Mouse (Mus musculus) CH12.LX (cell line): Measurements from ENCODE around the gene Clk1. TPM values are rescaled to one million over a fixed set of nuclear protein-coding genes. Genes with fewer than 3 reads are reported as not detected.

Experiments
- DNase-seq: peaks from one replicate; pipeline ENCODE4 v3.0.0-alpha.2; 2013; ENCODE audit errors: extremely low read depth
- H3K27ac ChIP-seq: 2 replicates; pipeline ENCODE4 v1.5.1; 2012; ENCODE audit warnings: low read depth, mild to moderate bottlenecking, control low read depth, moderate library complexity; ENCODE audit not compliant: insufficient read depth
- H3K27me3 ChIP-seq: replicated peaks from 2 replicates; pipeline ENCODE3; 2012; ENCODE audit warnings: inconsistent platforms
- H3K36me3 ChIP-seq, 2 experiments: replicated peaks in 1 of 2; 2 replicates each; pipeline versions ENCODE3 to v1.6.1; 2012; ENCODE audit warnings: inconsistent platforms in 1 of 2, low read length in 1 of 2, mild to moderate bottlenecking in 1 of 2, mixed read lengths in 1 of 2, moderate library complexity in 1 of 2; ENCODE audit not compliant: control insufficient read depth in 1 of 2, insufficient read depth in 1 of 2
- H3K4me1 ChIP-seq, 2 experiments: 2 replicates each; pipeline ENCODE4 v1.6.1; 2012; ENCODE audit warnings: inconsistent platforms in 1 of 2, moderate library complexity in 1 of 2; ENCODE audit not compliant: insufficient read depth in 2 of 2, control insufficient read depth in 1 of 2
- H3K4me2 ChIP-seq: 2 replicates; pipeline ENCODE4 v1.6.1; 2012; ENCODE audit warnings: low read depth, mild to moderate bottlenecking, control low read depth; ENCODE audit not compliant: poor library complexity, insufficient read depth, severe bottlenecking
- H3K4me3 ChIP-seq, 3 experiments: fragments of 150-350 bp in 1 of 3; sonication (generic) in 1 of 3; replicated peaks in 1 of 3; 2 replicates each; pipeline versions ENCODE3 to v1.5.1; 2011 to 2012; ENCODE audit warnings: low read depth in 2 of 3, low read length in 2 of 3, mild to moderate bottlenecking in 2 of 3, moderate library complexity in 2 of 3, control low read depth in 1 of 3, improper control_type of control experiment in 1 of 3, inconsistent platforms in 1 of 3, mixed read lengths in 1 of 3; ENCODE audit not compliant: poor library complexity in 1 of 3
- H3K79me2 ChIP-seq: replicated peaks from 2 replicates; pipeline ENCODE4 v1.6.1; 2012; ENCODE audit warnings: mild to moderate bottlenecking, moderate library complexity; ENCODE audit not compliant: control insufficient read depth, poor library complexity, insufficient read depth, severe bottlenecking; ENCODE audit errors: extremely low read depth
- H3K9ac ChIP-seq: 2 replicates; pipeline ENCODE4 v1.6.1; 2012; ENCODE audit warnings: low read depth, mild to moderate bottlenecking, control low read depth, moderate library complexity; ENCODE audit not compliant: insufficient read depth
- H3K9me3 ChIP-seq: replicated peaks from 2 replicates; pipeline ENCODE3; 2012; ENCODE audit warnings: low read length, inconsistent platforms, mixed read lengths
- BHLHE40 ChIP-seq: IDR thresholded peaks from 2 replicates; pipeline ENCODE4 v1.6.1; 2011; ENCODE audit warnings: mild to moderate bottlenecking, low read depth, low read length, improper control_type of control experiment
- CHD1 ChIP-seq: IDR thresholded peaks from 2 replicates; pipeline ENCODE4 v1.6.1; 2012; ENCODE audit warnings: low read depth, low read length, improper control_type of control experiment, inconsistent platforms
- CHD2 ChIP-seq: IDR thresholded peaks from 2 replicates; pipeline ENCODE4 v1.6.1; 2011; ENCODE audit warnings: low read length, improper control_type of control experiment
- CTCF ChIP-seq, 2 experiments: IDR thresholded peaks in 1 of 2; conservative IDR thresholded peaks in 1 of 2; 2 replicates each; pipeline ENCODE4 v1.5.1; 2011 to 2012; ENCODE audit warnings: low read depth in 2 of 2, low read length in 2 of 2, improper control_type of control experiment in 1 of 2, inconsistent platforms in 1 of 2, mild to moderate bottlenecking in 1 of 2, moderate library complexity in 1 of 2
- ELF1 ChIP-seq: IDR thresholded peaks from 2 replicates; pipeline ENCODE4 v1.6.1; 2014; ENCODE audit warnings: low read depth, mild to moderate bottlenecking, inconsistent platforms, low read length, improper control_type of control experiment
- ETS1 ChIP-seq: conservative IDR thresholded peaks from 2 replicates; pipeline ENCODE4 v1.6.1; 2012; ENCODE audit warnings: low read depth, mild to moderate bottlenecking, inconsistent platforms, low read length, improper control_type of control experiment, moderate library complexity
- GABPA ChIP-seq: IDR thresholded peaks from 2 replicates; pipeline ENCODE4 v1.6.1; 2012; ENCODE audit warnings: low read depth, low read length, improper control_type of control experiment, inconsistent platforms; ENCODE audit not compliant: insufficient replicate concordance
- HCFC1 ChIP-seq: IDR thresholded peaks from 2 replicates; pipeline ENCODE4 v1.6.1; 2012; ENCODE audit warnings: low read depth, mild to moderate bottlenecking, inconsistent platforms, low read length, improper control_type of control experiment
- IRF4 ChIP-seq: IDR thresholded peaks from 2 replicates; pipeline ENCODE4 v1.6.1; 2014; ENCODE audit warnings: low read depth, mild to moderate bottlenecking, inconsistent platforms, low read length, improper control_type of control experiment
- JUN ChIP-seq: IDR thresholded peaks from 2 replicates; pipeline ENCODE4 v1.6.1; 2011; ENCODE audit warnings: low read depth, mild to moderate bottlenecking, low read length, improper control_type of control experiment, moderate library complexity; ENCODE audit not compliant: insufficient read depth
- JUND ChIP-seq: conservative IDR thresholded peaks from 2 replicates; pipeline ENCODE4 v1.6.1; 2011; ENCODE audit warnings: low read depth, low read length, improper control_type of control experiment
- KAT2A ChIP-seq: IDR thresholded peaks from 2 replicates; pipeline ENCODE4 v1.6.1; 2012; ENCODE audit warnings: low read length, improper control_type of control experiment, inconsistent platforms; ENCODE audit not compliant: insufficient replicate concordance
- MAFK ChIP-seq: IDR thresholded peaks from 2 replicates; pipeline ENCODE4 v1.6.1; 2011; ENCODE audit warnings: low read length, improper control_type of control experiment; ENCODE audit not compliant: insufficient replicate concordance
- MAX ChIP-seq: IDR thresholded peaks from 2 replicates; pipeline ENCODE4 v1.6.1; 2011; ENCODE audit warnings: low read length, improper control_type of control experiment
- MAZ ChIP-seq: IDR thresholded peaks from 2 replicates; pipeline ENCODE4 v1.6.1; 2012; ENCODE audit warnings: low read depth, mild to moderate bottlenecking, inconsistent platforms, low read length, improper control_type of control experiment, moderate library complexity
- MEF2A ChIP-seq: IDR thresholded peaks from 2 replicates; pipeline ENCODE4 v1.6.1; 2014; ENCODE audit warnings: low read depth, mild to moderate bottlenecking, inconsistent platforms, low read length, improper control_type of control experiment, borderline replicate concordance
- MXI1 ChIP-seq: IDR thresholded peaks from 2 replicates; pipeline ENCODE4 v1.6.1; 2011; ENCODE audit warnings: mild to moderate bottlenecking, low read depth, low read length, improper control_type of control experiment
- MYC ChIP-seq: IDR thresholded peaks from 2 replicates; pipeline ENCODE4 v1.6.1; 2011; ENCODE audit warnings: low read depth, mild to moderate bottlenecking, improper control_type of control experiment, low read length
- NELFE ChIP-seq: IDR thresholded peaks from 2 replicates; pipeline ENCODE4 v1.6.1; 2011; ENCODE audit warnings: low read depth, low read length, improper control_type of control experiment
- NRF1 ChIP-seq: IDR thresholded peaks from 2 replicates; pipeline ENCODE4 v1.6.1; 2014; ENCODE audit warnings: low read depth, mild to moderate bottlenecking, inconsistent platforms, low read length, improper control_type of control experiment, moderate library complexity
- POLR2A ChIP-seq: IDR thresholded peaks from 2 replicates; pipeline ENCODE4 v1.6.1; 2011; ENCODE audit warnings: low read depth, mild to moderate bottlenecking, improper control_type of control experiment, low read length
- POLR2AphosphoS2 ChIP-seq: IDR thresholded peaks from 2 replicates; pipeline ENCODE4 v1.6.1; 2011; ENCODE audit warnings: low read depth, low read length, improper control_type of control experiment
- RCOR1 ChIP-seq: conservative IDR thresholded peaks from 2 replicates; pipeline ENCODE4 v1.6.1; 2012; ENCODE audit warnings: low read depth, mild to moderate bottlenecking, inconsistent platforms, low read length, improper control_type of control experiment
- SIN3A ChIP-seq: IDR thresholded peaks from 2 replicates; pipeline ENCODE4 v1.6.1; 2012; ENCODE audit warnings: low read length, improper control_type of control experiment, inconsistent platforms
- TBP ChIP-seq: conservative IDR thresholded peaks from 2 replicates; pipeline ENCODE4 v1.6.1; 2011; ENCODE audit warnings: low read depth, low read length, improper control_type of control experiment
- TCF12 ChIP-seq: IDR thresholded peaks from 2 replicates; pipeline ENCODE4 v1.6.1; 2014; ENCODE audit warnings: low read depth, mild to moderate bottlenecking, inconsistent platforms, low read length, improper control_type of control experiment
- UBTF ChIP-seq: IDR thresholded peaks from 2 replicates; pipeline ENCODE4 v1.6.1; 2012; ENCODE audit warnings: low read depth, mild to moderate bottlenecking, inconsistent platforms, low read length, improper control_type of control experiment, moderate library complexity
- USF1 ChIP-seq: IDR thresholded peaks from 2 replicates; pipeline ENCODE4 v1.6.1; 2014; ENCODE audit warnings: low read depth, mild to moderate bottlenecking, inconsistent platforms, low read length, improper control_type of control experiment
- USF2 ChIP-seq: conservative IDR thresholded peaks from 2 replicates; pipeline ENCODE4 v1.6.1; 2011; ENCODE audit warnings: low read depth, low read length, improper control_type of control experiment
- ZC3H11A ChIP-seq: IDR thresholded peaks from 2 replicates; pipeline ENCODE4 v1.6.1; 2012; ENCODE audit warnings: low read depth, mild to moderate bottlenecking, inconsistent platforms, low read length, improper control_type of control experiment
- ZMIZ1 ChIP-seq: IDR thresholded peaks from 2 replicates; pipeline ENCODE4 v1.6.1; 2012; ENCODE audit warnings: low read depth, mild to moderate bottlenecking, inconsistent platforms, low read length, improper control_type of control experiment
- dilution Hi-C: fragments of 300-500 bp; cut with MboI; formaldehyde crosslinking; loops from 2 replicates; pipeline ENCODE4 v1.14.3; 2020; ENCODE audit warnings: low sequenced_read_pairs; ENCODE audit not compliant: extremely low pct_unique_long_range_greater_than_20kb, extremely low pct_ligation_motif_present
- in situ Hi-C: fragments of 300-500 bp; cut with MboI; formaldehyde crosslinking; loops from 3 replicates; pipeline ENCODE4 v1.14.3; 2019; ENCODE audit warnings: low sequenced_read_pairs, low pct_ligation_motif_present, low pct_unique_long_range_greater_than_20kb, mixed read lengths
- polyA plus RNA-seq: library from polyadenylated mRNA; unstranded; fragments of >175 nt; gene quantifications from 2 replicates; pipeline ENCODE4 v1.2.1, GENCODE M21; 2012; ENCODE audit warnings: low read depth; ENCODE audit not compliant: insufficient read length
- total RNA-seq, 2 experiments: library from RNA; depleted of rRNA; stranded (reverse); fragments of 300-350 nt in 1 of 2; fragments of >200 nt in 1 of 2; gene quantifications; 2 replicates each; pipeline ENCODE4 v1.2.3; 2012 to 2014

Clk1 gene
- total and polyA plus RNA-seq, 3 experiments = 107 to 209 (median 119) TPM

- TF ChIP-seq SIN3A (peak; percentile 96), CHD1 (no peak), IRF4 (peak; percentile 77), CHD2 (peak; percentile 82), MAZ (peak; percentile 88), USF2 (no peak), ELF1 (peak; percentile 91), MAX (peak; percentile 42; the same call in 1 of the 2 replicates), MXI1 (peak; percentile 77), ZMIZ1 (peak; percentile 68; the same call in 1 of the 2 replicates), NELFE (peak; percentile 90), RCOR1 (no peak), POLR2AphosphoS2 (peak; percentile 92; the same call in 1 of the 2 replicates), CTCF (conservative IDR thresholded peaks at IDR 0.05 in 1 of 2, IDR thresholded peaks at IDR 0.05 in 1 of 2; ENCODE audit: low read depth in 2 of 2, low read length in 2 of 2) (no peak), ETS1 (0 out of 2 replicates have a peak, but pooled peaks have one; percentile 31), MAFK (no peak), KAT2A (peak; percentile 91), JUN (no peak), BHLHE40 (peak; percentile 44; the same call in 1 of the 2 replicates), GABPA (peak; percentile 40; the same call in 1 of the 2 replicates), MYC (peak; percentile 81), ZC3H11A (no peak), POLR2A (peak; percentile 89), USF1 (no peak), UBTF (peak; percentile 80; the same call in 1 of the 2 replicates), HCFC1 (peak; percentile 95), JUND (no peak), TBP (peak; percentile 83; the same call in 1 of the 2 replicates), MEF2A (peak; percentile 79; the same call in 1 of the 2 replicates), TCF12 (peak; percentile 88), NRF1 (peak; percentile 24; the same call in 1 of the 2 replicates)
- H3K4me2 ChIP-seq = peak within 1 kb of the TSS; percentile 81
- no peaks in the 10 kb centered on the region for H3K9me3 ChIP-seq
- peak within 1 kb of the TSS; percentile 65 for H3K9ac ChIP-seq
- no peaks in the 10 kb centered on the region for H3K27me3 ChIP-seq
- peaks cover 37% of the 10 kb centered on the region for H3K79me2 ChIP-seq
- H3K4me1 ChIP-seq = peaks cover 5 to 24% of the 10 kb centered on the region in 2 experiments
- in situ Hi-C loops (no loop called here), dilution Hi-C loops (no loop called here)
- H3K27ac ChIP-seq = peak within 1 kb of the TSS; percentile 69; the same call in 1 of the 2 replicates
- peaks cover 28 to 64% of the 10 kb centered on the region in 2 experiments for H3K36me3 ChIP-seq
- peak within 1 kb of the TSS; percentile 69 to 82 (median 74) for H3K4me3 ChIP-seq
- DNase-seq = peak; percentile 95
Observed at GRCm38 (mm10) chr1:58445143-58445722, 21.4 kb upstream of the Clk1 start, which contains the start of the genes Nif3l1 and Ppil3. Gene Nif3l1, plus strand, starts transcription at chr1:58445151. Gene Ppil3, minus strand, starts transcription at chr1:58445486.
